Mouse (Mus musculus) cerebellum, adult 11 months (tissue): ENCODE data around the gene Kif3b.
A peak's percentile ranks its signal among the peaks of the same experiment; 100 is the strongest.

Source experiments
- DNase-seq: peaks from one replicate; pipeline ENCODE4 v3.0.0; 2022

Gene Kif3b

GRCm38 (mm10) chr2:153298460-153298859 lies 7.2 kb downstream of the Kif3b start:
- no peak for DNase-seq

DNA sequence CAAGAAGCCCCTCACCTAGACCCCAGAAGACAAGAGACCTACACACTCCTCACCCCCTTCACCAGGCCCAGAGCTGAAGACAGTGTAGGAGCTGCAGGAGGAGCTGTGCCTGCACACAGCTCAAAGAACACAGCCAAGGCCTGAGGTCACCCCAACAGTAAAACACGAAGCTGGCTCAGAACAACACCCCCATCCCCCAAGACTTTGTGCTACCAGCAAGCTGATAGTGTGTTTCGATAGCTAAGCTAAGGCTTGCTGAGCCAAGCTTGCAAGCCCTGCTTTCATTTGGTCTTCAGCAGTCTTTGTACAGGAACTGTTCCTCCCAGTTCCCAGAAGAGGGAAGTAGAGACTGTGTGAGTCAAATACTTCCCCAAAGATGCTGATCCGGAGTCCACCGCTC lies 7.7 kb downstream of the Kif3b start:
- DNase-seq: no peak

DNA sequence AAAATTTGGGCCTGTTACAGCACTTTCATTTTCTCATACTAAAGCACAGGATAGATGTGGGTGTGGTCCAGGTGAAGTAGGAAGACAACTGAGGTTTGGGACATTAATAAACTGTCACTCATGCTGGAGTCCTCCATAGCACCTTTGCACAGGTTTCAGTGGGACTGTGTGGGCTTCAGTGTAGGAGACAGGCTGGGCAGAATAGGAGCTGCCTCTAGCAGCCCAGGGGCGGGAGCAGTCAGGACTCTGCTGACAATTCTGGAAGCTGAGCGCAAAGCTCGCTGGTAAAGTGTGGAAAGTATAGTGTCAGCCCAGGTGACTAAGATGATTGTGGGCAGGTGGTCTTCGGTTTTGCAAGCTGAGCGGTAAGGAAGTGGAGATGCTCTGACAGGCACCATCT lies 9.9 kb downstream of the Kif3b start:
- DNase-seq: no peak

- DNase-seq: no peak
These were observed 14.0 kb downstream of the Kif3b start for GRCm38 (mm10) chr2:153305240-153305639.

GRCm38 (mm10) chr2:153308586-153308985 lies 17.4 kb downstream of the Kif3b start:
- DNase-seq: no peak

DNA sequence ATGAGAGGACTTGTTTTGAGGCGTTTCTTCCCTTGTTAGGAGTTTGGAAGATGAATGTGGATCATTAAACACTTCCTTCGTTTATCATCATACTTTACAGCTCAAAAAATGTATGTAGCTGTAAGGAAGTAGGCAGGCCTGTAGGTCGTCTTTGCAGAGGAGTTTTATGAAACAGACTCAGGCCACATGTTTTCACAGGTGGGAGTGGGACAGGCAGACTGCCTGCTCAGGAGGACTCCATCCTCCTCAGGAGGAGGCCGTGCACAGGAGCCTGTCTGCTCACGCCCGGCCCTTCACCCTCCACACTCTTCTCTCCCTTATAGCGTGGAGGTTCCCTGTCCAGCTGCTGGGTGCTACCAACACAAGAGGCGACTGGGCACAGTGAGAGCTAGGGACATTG lies 17.9 kb downstream of the Kif3b start:
- no peak for DNase-seq

GRCm38 (mm10) chr2:153310228-153310627 lies 19.0 kb downstream of the Kif3b start:
- no peak for DNase-seq

- no peak for DNase-seq
These were observed 21.7 kb downstream of the Kif3b start for GRCm38 (mm10) chr2:153312884-153313283.

GRCm38 (mm10) chr2:153318408-153318807 lies 27.2 kb downstream of the Kif3b start:
- DNase-seq: no peak

DNA sequence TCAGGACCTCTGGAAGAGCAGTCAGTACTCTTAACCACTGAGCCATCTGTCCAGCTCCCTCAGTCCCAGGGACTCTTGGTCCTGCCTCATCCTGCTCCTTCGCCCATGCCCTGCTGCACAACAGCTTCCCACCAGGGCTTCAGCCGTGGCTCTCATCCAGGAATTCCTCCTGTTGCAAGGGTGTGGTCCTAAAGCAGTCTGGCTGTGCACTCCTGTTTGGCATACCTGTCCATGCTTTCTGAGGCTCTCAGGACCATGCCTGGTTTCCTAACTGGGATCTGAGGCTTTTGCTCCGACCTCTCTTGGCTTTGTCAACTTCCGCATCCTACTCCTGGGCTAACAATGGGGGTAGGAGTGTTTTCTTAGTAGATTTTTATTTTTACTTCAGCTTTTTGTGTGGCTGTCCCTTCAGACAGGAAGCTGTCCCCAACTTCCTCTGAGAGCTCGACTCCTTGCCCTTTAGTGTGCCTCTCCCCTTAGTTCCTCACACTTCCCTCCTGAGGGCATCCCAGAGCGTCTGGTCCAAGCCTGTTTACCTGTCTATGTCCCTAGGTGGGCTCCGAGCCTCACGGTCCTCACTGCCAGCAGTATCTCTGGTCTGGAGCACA lies 27.9 kb downstream of the Kif3b start:
- DNase-seq: no peak

DNA sequence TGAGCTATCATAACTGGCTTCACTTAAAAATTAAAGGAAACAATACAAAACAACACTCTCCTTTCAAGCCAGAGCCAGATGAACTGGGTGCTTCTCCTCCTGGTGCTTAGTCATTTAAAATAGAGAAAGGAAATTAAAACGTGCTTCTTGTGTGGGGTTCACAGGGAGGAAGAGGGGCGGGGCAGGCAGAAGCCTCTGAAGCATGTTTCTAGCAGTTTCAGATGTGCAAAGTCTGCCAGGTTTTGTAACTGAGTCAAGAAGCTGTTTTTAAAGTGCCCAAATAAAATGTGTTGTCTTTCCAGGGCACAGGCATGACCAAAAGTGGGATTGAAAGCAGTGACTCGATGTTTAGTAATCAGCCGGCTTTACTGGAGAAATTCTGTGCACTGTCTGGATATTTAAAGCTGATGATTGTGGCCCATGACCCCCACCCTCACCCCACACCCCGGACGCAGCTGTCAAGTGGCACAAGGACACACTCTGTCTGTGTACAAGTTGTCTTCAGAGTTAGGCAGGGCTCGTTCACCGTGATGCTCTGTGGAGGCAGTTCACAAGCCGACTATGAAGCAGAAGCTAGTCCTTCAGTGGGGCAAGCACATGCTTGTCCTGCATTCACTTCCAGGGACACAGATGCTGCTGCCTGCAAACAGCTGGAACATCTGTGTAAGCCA lies 34.6 kb downstream of the Kif3b start:
- no peak for DNase-seq

GRCm38 (mm10) chr2:153332271-153332670 lies 41.1 kb downstream of the Kif3b start:
- peak; percentile 27 for DNase-seq

- no peak for DNase-seq
These were observed 41.8 kb downstream of the Kif3b start for GRCm38 (mm10) chr2:153332981-153333380.

- DNase-seq: no peak
These were observed 42.6 kb downstream of the Kif3b start for GRCm38 (mm10) chr2:153333822-153334232.

- no peak for DNase-seq
These were observed 43.1 kb downstream of the Kif3b start for GRCm38 (mm10) chr2:153334281-153334680.

GRCm38 (mm10) chr2:153336117-153336516 lies 44.9 kb downstream of the Kif3b start:
- DNase-seq: no peak

- DNase-seq: no peak
These were observed 47.4 kb downstream of the Kif3b start for GRCm38 (mm10) chr2:153338361-153339350.

- DNase-seq: no peak
These were observed 51.0 kb downstream of the Kif3b start for GRCm38 (mm10) chr2:153342166-153342565.

DNA sequence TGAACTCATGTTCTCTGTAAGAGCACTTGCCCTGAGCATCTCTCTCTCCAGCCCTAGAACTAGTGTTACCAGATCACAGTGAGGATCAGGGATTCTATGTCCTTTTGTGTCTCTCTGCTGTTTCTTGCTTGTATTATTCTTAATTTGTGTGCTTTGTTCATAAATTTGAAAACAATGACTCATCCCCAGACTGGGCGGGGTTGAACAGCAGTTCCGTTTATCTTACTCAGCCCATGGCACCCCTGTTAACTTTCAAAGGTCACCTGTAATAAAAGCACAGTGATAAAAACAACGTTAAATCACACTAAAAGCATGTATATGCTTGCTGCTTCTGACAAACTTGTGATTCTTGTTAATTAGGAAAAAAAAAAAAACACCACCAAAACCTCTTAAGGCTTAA lies 51.4 kb downstream of the Kif3b start:
- no peak for DNase-seq

GRCm38 (mm10) chr2:153343191-153343590 lies 52.0 kb downstream of the Kif3b start:
- no peak for DNase-seq

- no peak for DNase-seq
These were observed 53.8 kb downstream of the Kif3b start for GRCm38 (mm10) chr2:153345071-153345453.

- DNase-seq: peak; percentile 93
These were observed 54.4 kb downstream of the Kif3b start, which contains the start of gene Asxl1 for GRCm38 (mm10) chr2:153345454-153346220. Gene Asxl1, plus strand, starts transcription at chr2:153345829.
